Mouse (Mus musculus) E14TG2a.4 (cell line): ENCODE data around the gene Grm1.
A peak's percentile ranks its signal among the peaks of the same experiment; 100 is the strongest.

Experiments used
- H3K27me3 ChIP-seq: 2 replicates; pipeline ENCODE4 v1.6.1; 2014; ENCODE audit warnings: low read length, control low read depth; ENCODE audit not compliant: insufficient read depth
- H3K36me3 ChIP-seq: 2 replicates; pipeline ENCODE4 v1.6.1; 2014; ENCODE audit warnings: low read length, control low read depth; ENCODE audit not compliant: insufficient read depth
- H3K4me1 ChIP-seq: replicated peaks from 2 replicates; pipeline ENCODE4 v1.6.1; 2014; ENCODE audit warnings: low read depth, low read length, control low read depth
- H3K4me3 ChIP-seq: replicated peaks from 2 replicates; pipeline ENCODE4 v1.5.1; 2014; ENCODE audit warnings: mild to moderate bottlenecking, low read length
- H3K9me3 ChIP-seq: 2 replicates; pipeline ENCODE4 v1.6.1; 2014; ENCODE audit warnings: low read length, control low read depth
- CTCF ChIP-seq: conservative IDR thresholded peaks from 2 replicates; pipeline ENCODE4 v1.5.1; 2014; ENCODE audit warnings: low read length
- NANOG ChIP-seq: IDR thresholded peaks from 2 replicates; pipeline ENCODE4 v1.6.1; 2014; ENCODE audit warnings: borderline replicate concordance, low read length, mixed read lengths
- POU5F1 ChIP-seq: IDR thresholded peaks from 2 replicates; pipeline ENCODE4 v1.6.1; 2014; ENCODE audit warnings: low read length, borderline replicate concordance

Gene Grm1

GRCm38 (mm10) chr10:11081611-11082398 lies at the start of gene Grm1:
Gene Grm1, minus strand, starts transcription at chr10:11082356.
- Histone ChIP-seq H3K36me3 (no peaks in the 10 kb centered on the region), H3K4me1 (peaks cover 19% of the 10 kb centered on the region), H3K4me3 (peak within 1 kb of the TSS; percentile 73), H3K27me3 (peaks cover 39% of the 10 kb centered on the region), H3K9me3 (peaks cover 7% of the 10 kb centered on the region)
- TF ChIP-seq CTCF (no peak), POU5F1 (no peak), NANOG (no peak)

DNA sequence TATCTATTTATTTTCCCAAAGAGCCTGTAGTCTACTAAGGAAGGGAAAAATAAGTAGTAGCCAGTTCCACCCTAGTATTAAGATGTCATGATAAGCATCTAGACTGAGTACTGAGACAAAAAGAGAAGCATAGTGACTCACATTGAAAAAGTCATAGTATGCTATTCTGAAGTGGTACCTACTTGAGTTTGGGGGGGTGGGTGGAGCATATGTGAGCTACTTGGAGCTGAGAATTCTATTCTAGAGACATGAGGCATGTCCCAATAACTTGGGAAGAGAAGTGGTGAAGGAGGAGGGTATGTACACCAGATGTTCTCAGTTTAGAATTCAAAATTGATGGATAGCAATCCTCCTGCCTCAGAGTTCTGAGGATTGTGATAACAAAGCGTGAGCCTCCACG lies 39.6 kb upstream of the Grm1 start:
- Histone ChIP-seq H3K4me3 (no peak overlapping the region), H3K4me1 (no peaks in the 10 kb centered on the region), H3K27me3 (no peaks in the 10 kb centered on the region), H3K9me3 (peaks cover 4% of the 10 kb centered on the region; the same call in 1 of the 2 replicates), H3K36me3 (no peaks in the 10 kb centered on the region)
- TF ChIP-seq CTCF (no peak), POU5F1 (no peak), NANOG (no peak)

GRCm38 (mm10) chr10:11098475-11099044 lies 16.4 kb upstream of the Grm1 start:
- Histone ChIP-seq H3K36me3 (no peaks in the 10 kb centered on the region), H3K27me3 (no peaks in the 10 kb centered on the region), H3K9me3 (no peaks in the 10 kb centered on the region), H3K4me1 (no peaks in the 10 kb centered on the region), H3K4me3 (no peak overlapping the region)
- TF ChIP-seq NANOG (no peak), CTCF (no peak), POU5F1 (no peak)

GRCm38 (mm10) chr10:11086348-11086747 lies 4.2 kb upstream of the Grm1 start:
- no peak overlapping the region for H3K4me3 ChIP-seq
- peaks cover 14% of the 10 kb centered on the region for H3K27me3 ChIP-seq
- no peaks in the 10 kb centered on the region for H3K36me3 ChIP-seq
- no peak for TF ChIP-seq POU5F1
- TF ChIP-seq CTCF: no peak
- no peak for TF ChIP-seq NANOG
- H3K4me1 ChIP-seq: peaks cover 5% of the 10 kb centered on the region; the same call in 1 of the 2 replicates
- no peaks in the 10 kb centered on the region for H3K9me3 ChIP-seq

- peak overlapping the region; percentile 68 for H3K4me3 ChIP-seq
- no peak for TF ChIP-seq POU5F1
- no peak for TF ChIP-seq CTCF
- no peak for TF ChIP-seq NANOG
- H3K4me1 ChIP-seq: peaks cover 19% of the 10 kb centered on the region
- no peaks in the 10 kb centered on the region for H3K36me3 ChIP-seq
- peaks cover 7% of the 10 kb centered on the region for H3K9me3 ChIP-seq
- H3K27me3 ChIP-seq: peaks cover 39% of the 10 kb centered on the region
Measured at GRCm38 (mm10) chr10:11080725-11081610, 1.2 kb downstream of the Grm1 start.

DNA sequence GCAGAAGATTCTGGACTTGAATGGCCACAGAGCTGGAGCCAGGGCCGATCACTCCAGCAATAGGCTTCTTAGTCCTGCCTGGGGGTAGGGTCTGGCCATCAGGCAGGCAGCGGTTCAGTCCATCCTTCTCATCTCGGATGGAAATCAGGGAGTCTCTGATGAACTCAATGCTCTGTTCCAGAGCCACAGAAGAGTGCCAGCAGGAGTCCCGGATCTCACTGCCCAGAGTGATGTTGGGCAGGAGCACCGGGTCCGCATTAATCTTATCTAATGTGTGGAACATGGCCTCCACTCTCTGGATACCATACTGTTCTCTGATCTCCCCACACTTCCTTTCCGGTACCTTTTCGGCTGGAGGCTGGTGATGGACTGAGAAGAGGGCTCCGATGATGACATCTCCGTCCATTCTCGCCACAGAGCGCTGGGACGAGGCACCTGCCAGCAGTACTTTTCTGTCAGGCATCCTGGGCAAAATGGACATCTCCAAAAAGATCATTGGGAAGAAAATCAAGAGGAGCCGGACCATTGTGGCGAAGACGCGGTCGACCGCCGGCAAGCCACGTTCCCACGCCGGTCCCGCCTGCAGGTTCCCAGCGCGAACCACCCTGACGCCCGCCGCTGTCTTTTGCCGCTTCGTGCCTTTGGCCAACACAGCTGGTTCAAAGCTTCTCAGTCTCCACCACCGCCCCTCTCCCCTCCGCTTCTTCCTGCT lies 2.0 kb downstream of the Grm1 start:
- Histone ChIP-seq H3K9me3 (peaks cover 7% of the 10 kb centered on the region), H3K4me3 (peak overlapping the region; percentile 68), H3K27me3 (peaks cover 39% of the 10 kb centered on the region), H3K36me3 (no peaks in the 10 kb centered on the region), H3K4me1 (peaks cover 19% of the 10 kb centered on the region)
- TF ChIP-seq POU5F1 (no peak), CTCF (no peak), NANOG (no peak)

DNA sequence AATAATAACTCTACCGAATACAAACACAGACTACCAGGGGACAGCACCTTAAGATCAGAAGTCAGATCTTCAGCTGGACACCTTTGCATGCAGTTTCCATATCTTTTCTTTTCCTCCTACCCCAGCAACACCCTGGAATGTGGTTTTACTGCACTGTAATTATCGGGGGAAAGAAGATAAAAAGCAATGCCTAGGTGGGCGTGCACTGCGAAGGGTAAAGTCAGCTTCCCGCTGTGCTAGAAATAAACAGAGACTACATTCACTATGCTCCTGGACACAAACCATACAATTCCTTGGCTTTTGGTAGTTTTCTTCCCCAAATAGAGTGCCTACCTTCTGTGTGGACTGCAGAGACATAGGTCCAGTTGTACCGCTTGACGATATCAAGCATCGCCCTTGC lies 2.6 kb downstream of the Grm1 start:
- H3K4me3 ChIP-seq: no peak overlapping the region; the same call in 1 of the 2 replicates
- TF ChIP-seq NANOG (no peak), POU5F1 (no peak), CTCF (no peak)
- H3K9me3 ChIP-seq: peaks cover 7% of the 10 kb centered on the region
- H3K36me3 ChIP-seq: no peaks in the 10 kb centered on the region
- peaks cover 19% of the 10 kb centered on the region for H3K4me1 ChIP-seq
- peaks cover 39% of the 10 kb centered on the region for H3K27me3 ChIP-seq

DNA sequence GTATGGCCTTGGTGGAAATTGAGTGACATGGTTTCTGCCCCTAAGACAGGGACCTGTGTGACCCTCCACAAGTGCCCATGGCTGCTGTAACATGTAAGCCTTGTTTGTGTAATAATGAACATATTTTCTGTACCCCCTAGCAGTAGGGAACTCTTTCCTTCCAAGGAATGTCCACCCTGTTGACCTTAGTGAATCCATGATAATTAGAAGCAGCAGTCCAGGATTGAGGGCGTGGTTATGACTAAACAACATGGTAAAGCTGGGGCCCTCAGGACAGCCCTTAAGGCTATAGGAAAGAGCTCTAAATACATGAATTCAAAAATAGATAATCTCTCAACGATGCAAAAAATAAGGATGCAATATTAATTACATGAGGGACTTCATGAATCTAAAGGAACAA lies 17.0 kb downstream of the Grm1 start:
- Histone ChIP-seq H3K4me1 (no peaks in the 10 kb centered on the region), H3K27me3 (no peaks in the 10 kb centered on the region), H3K36me3 (no peaks in the 10 kb centered on the region), H3K9me3 (no peaks in the 10 kb centered on the region), H3K4me3 (no peak overlapping the region)
- TF ChIP-seq NANOG: no peak
- no peak for TF ChIP-seq POU5F1
- no peak for TF ChIP-seq CTCF
